Mouse (Mus musculus) yolk sac, embryonic 10.5 days (tissue): Measurements from ENCODE around the gene Gm27029.
"Not testable (repeated sequence)": the region's sequence is repeated elsewhere in the genome, so short reads cannot be mapped to it uniquely, and the experiment has no call there.

Experiments
- DNase-seq: peaks from one replicate; pipeline ENCODE4 v3.0.0-alpha.2; 2017; ENCODE audit warnings: low spot score

Gm27029 gene

DNA sequence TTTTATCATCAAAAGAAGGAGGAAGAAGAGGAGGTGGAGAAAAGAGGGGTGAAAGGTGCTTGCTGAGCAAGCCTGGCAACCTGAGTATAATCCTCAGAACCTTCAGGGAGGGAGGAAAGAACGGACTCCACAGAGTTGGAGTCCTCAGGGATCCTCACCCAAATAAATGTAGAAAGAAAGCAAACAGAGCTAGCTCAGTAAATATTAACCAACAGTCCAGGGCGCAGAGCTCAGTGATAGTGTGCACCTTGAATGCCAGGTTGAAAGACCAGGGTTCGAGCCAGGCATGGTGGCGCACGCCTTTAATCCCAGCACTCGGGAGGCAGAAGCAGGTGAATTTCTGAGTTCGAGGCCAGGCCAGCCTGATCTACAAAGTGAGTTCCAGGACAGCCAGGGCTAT, 31.0 kb upstream of the Gm27029 start:
- peak; percentile 54 for DNase-seq

DNA sequence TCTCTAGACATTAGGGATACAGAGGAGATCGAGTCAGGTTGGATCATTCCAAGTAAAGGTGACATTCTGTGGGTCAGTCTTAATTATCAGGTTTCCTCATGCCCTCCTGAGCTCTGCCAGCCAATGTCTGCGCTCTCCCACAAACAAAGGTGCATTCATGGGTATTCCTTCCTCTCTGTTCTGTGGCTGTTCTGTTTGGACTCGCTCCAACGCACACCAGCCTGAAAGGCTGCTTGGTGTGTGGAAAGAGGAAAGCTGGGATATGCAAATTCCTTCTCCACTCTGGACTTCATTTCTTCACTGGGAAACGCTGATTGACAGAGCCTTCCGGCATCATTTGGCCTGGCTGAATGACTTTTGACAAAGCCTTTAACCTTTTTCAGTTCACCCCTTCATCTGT, 30.1 kb upstream of the Gm27029 start:
- DNase-seq: no peak

DNA sequence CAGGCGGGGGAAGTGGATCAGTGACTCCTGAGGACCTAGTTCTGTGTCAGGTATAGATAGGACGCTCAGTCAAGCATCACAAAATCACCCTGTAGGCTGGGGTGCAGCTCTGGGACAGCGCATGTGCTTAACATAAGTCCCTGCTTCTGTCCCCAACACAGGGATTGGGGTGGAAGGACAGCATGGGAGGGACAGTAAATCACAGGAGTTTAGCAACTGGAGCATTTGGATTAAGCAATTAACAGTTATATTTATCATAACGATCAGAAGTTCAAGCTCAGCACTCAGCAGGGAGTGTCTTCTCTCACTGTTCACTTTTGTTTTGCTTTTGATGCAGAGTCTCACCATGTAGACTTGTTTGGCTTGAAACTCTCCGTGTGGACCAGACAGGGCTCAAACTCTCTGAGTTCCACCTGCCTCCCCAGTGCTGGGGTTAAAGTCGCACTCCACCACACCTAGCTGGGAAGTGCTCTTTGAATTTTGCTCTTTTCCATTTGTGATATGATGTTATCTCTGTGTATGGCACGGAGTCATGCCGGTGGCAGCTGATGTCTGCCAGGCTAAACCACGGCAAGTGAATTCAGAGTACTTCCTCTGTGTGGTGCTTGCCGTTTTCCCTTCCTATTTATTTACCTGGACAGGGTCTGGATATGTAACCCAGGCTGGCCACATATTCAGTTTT, 27.6 kb upstream of the Gm27029 start:
- no peak for DNase-seq

DNA sequence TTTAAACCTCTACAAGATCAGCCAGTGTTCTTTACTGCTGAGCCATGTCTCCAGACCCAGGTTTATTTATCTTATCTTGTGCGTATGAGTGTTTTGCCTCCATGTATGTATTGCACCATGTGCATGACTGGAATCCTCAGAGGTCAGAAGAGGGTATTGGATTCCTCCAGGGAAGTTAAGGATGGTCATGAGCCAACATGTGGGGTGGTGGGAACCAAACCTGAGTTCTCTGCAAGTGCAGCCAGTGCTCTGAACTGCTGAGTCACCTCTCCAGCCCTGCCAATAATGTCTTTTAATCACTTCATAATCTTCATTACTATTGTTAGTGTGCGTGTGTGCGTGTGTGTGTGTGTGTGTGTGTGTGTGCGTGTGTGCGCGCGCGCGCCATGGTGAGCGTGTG, 26.9 kb upstream of the Gm27029 start:
- no peak for DNase-seq

DNA sequence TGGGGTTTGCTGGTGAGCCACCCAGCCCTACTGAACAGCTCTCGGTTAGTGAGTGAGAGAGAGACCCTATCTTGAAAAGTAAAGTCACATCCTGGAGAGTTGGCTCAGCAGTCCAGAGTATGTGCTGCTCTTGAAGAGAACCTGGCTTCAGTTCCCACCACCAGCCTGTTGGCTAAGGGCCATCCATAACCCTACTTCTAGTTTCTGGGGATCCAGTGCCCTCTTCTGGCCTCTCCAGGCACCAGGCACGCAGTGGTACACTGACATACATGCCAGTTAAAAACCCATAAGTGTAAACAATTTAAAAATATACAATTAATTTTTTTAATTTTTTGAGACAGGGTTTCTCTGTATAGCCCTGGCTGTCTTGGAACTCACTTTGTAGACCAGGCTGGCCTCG, 25.8 kb upstream of the Gm27029 start:
- DNase-seq: no peak

DNA sequence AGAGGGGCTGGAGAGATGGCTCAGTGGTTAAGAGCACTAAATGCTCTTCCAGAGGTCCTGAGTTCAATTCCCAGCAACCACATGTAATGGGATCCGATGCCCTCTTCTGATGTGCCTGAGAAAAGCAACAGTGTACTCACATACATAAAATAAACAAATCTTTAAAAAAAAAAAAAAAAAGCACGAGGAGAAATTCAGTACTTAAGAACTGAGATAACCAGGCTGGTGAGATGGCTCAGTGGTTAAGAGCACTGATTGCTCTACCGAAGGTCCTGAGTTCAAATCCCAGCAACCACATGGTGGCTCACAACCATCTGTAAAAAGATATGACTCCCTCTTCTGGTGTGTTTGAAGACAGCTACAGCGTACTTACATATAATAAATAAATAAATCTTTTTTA, 25.0 kb upstream of the Gm27029 start:
- not testable (repeated sequence) for DNase-seq

DNA sequence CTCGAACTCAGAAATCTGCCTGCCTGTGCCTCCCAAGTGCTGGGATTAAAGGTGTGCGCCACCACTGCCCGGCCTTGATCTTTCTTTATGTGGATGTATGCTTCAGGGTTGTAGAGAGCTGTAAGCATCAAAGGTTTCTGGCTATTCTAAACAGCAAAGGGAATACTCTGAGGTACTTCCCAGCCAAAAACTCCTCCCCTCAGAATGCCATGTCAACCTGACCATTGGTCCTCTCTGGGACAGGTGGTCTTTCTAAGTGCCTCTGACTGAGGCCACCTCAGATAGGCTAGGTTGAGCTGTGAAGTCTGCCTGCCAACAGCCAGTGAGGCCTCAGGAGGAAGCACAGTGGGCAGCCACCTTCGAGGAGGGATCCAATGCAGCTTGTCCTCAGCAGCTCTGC, 24.3 kb upstream of the Gm27029 start:
- DNase-seq: no peak

DNA sequence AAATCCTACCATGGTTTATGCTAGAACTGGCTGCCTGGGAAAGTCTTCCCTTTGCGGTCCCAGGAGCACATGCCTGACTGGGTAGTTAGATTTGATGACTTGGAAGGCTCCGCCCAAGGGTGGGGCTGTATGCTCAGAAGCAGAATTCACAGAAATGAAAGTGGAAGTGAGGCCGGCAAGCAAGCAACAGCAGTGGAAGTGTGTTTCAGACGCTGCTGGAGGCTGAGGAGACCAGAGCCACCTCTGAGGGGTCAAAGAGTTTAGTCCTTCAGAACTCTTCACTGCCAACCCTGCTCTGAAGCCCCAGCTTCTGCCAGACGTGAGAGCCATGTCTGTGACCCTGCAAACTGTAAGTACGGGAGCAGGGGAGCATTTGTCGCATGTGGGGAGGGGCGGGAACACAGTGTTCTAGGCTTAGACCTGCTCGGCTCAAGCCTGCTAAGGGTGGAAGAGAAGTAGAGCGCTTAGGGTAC, 23.7 kb upstream of the Gm27029 start, which contains the start of gene Ifi35:
Ifi35 (plus strand) TSS at position 134 of the 473 bp plus-strand sequence.
- peak; percentile 83 for DNase-seq

DNA sequence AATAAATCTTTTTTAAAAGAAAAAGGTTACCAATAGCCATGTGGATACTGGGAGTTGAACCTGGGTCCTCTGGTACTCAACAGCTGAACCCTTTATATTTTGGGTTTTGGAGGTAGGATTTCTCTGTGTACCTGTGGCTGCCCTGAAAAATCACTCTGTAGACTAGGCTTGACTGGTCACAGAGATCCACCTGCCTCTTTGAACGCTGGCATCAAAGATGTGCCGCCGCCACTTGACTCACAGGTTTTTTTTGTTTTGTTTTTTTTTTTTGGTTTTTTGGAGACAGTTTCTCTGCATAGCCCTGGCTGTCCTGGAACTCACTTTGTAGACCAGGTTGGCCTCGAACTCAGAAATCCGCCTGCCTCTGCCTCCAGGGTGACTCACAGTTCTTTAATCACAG, 23.2 kb upstream of the Gm27029 start:
- no peak for DNase-seq

DNA sequence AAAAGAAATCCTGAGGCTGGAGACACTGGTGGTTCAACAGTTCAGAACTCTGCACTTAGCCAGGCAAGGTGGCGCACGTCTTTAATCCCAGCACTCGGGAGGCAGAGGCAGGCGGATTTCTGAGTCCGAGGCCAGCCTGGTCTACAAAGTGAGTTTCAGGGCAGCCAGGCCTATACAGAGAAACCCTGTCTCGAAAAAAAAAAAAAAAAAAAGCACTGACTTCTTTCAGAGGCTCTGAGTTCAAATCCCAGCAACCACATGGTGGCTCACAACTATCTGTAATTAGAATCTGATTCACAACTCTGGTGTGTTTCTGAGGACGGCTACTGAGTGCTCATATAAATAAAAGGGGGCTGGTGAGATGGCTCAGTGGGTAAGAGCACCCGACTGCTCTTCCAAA, 22.3 kb upstream of the Gm27029 start:
- not testable (repeated sequence) for DNase-seq

DNA sequence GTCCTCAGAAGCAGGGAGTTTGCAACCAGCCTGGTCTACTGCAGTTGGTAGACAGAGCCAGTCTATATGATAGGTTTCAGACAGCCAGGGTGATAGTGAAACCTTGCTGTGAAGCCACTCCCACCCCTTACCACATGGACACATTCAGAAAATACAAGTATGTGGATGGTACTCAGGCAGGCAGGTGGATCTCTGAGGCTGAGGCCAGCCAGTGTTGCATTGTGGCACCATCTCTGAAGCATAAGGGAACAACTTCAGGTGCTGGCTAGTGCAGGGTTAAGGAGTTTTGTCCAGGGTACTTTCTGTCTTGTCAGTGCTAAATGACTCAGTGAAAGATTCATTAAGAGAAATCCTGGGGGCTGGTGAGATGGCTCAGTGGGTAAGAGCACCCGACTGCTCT, 21.7 kb upstream of the Gm27029 start:
- no peak for DNase-seq

DNA sequence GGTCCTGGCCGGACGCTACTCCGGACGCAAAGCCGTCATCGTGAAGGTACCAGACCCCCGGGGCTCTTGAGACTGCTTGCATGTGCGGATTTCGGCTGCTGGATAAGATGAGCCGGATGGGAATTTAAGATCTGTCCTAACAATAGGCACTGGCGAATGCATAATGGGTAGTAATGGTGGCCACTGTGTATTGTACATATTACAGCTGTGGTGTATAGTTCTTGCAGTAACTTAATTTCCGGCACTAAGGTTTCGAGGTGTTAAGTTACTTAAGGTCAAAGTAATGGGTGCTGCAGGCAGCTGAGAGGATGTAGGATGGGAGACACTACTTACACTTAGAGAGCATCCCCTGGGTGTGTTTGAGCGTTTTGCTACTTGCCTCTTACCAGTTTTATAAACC, 18.2 kb upstream of the Gm27029 start:
- no peak for DNase-seq

DNA sequence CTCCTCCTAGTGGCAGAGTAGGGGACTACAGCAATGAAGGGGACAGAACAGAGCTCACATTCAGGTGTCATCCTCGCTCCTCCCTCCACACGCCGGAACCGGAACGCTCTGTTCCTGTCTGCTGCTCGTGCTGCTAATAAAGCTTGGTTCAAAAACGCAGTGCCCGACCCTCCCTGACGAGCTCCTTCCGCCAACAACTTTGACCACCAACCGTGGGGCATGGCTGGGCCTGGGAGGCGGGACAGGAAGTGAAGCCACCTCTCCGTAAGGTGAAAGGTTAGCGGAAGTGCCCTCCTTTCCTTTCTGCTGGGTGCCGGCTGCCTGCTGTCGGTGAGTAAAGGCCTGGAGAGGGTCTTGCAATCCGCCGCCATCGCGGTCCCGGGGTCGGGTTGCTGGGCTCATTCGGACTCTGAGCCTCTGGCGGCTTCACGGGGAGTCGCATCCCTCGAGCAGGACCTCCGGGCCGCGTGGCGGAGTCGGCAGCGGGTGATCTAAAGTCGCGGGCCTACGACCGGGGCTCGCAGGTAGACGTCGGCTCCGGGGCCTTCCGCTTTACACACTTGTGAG, 17.6 kb upstream of the Gm27029 start, which contains the start of gene Rpl27:
Rpl27 (plus strand) TSS at position 172 of the 567 bp plus-strand sequence.
- peak; percentile 100 for DNase-seq

DNA sequence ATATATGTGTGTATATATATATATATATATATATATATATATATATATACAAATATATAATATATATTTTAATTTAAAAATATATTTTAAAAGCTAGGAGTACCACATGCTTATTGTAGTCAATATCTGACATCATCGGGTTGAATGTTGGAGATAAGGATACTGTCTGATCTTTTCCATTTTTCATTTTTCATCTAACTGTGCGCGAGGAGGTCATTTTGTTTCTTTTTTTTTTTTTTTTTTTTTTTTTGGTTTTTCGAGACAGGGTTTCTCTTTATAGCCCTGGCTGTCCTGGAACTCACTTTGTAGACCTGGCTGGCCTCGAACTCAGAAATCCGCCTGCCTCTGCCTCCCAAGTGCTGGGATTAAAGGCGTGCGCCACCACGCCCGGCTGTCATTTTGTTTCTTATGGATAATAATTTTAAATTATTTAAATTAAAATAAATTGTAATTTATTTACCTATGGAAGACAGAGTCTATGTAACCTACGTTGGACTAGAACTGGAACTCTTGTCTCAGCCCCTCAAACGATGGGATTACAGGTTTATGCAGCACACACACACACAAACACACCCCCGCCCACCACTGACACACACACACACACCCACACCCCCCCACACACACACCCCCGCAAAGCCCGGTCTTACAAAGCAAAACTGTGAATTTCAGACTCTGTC, 17.0 kb upstream of the Gm27029 start:
- DNase-seq: not testable (repeated sequence)

DNA sequence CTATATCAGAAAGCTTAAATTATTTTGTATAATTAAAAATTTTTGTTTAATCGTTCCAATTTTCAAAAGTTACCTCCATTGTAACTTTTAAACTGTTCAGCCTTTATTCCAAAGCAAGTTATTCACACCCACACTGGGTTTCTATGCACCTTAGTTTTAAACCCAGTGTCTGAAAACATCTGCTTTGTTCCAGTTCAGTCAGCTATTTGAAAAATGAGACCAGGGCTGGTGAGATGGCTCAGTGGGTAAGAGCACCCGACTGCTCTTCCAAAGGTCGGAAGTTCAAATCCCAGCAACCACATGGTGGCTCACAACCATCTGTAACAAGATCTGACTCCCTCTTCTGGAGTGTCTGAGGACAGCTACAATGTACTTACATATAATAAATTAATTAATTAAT, 13.4 kb upstream of the Gm27029 start:
- not testable (repeated sequence) for DNase-seq

DNA sequence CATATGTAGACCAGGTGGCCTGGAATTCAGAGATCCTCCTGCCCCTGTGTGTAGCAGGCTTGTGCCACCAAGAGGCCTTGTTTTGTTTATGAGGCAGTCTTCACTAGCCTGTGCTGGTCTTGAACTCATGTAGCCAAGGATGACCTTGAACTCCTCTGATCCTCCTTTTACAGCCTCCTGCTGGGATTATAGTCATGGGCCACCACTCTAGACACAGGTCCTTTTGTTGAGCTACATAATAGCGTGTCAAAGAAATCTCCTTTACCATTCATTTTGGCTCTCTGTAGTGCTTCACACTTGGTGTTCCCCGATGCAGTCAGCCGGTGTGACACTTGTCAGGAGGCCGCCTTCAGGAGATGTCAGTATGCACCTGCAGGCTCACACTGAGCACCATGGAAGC, 12.3 kb upstream of the Gm27029 start:
- DNase-seq: no peak

DNA sequence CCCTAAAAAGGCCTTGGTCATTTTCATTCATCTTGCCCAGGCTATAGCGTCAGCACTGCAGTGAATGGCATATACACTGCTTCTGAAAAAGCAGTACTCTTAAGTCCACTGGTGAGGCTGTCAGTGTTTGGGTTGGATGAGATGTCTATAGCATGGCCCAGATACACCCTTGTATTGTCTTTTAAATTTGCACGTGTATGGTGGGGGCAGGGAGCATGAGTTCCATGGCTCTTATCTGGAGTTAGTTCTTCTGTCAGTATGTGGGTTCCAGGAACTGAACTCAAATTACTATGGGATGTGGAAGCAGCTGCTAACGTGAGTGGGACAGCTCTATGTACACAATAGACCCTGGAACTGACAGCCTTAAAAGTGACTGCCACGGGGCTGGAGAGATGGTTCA, 11.2 kb upstream of the Gm27029 start:
- DNase-seq: no peak

DNA sequence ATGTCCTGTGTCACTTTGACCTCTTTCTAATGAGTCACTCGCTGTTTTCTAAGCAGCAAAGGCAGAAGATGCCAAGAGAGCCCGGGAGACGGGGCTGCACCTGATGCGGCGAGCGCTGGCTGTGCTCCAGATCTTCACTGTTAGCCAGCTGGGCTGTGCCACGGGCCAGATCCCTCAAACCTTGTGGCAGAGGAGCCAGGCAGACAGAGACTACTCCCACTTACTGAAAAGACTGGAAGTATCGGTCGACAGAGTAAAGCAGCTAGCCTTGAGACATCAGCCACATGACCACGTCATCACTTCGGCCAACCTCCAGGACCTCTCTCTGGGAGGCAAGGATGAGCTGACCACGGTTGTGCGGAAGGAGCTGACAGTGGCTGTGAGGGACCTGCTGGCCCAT, 8.8 kb upstream of the Gm27029 start:
- DNase-seq: no peak

DNA sequence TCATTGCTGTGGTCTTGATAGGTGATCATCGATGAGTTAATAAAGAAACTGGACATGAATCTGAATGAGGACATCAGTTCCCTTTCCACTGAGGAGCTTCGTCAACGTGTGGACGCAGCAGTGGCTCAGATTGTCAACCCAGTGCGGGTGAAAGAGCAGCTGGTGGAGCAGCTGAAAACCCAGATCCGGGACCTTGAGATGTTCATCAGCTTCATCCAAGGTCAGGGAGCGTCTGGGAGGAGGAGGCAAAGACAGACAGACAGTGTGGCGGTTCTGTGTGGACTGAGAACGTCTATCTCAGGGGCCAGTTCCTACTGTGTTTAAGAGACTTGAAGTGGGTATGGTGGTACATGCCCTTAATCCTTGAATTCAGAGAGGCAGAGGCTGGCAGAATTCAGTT, 6.7 kb upstream of the Gm27029 start:
- no peak for DNase-seq

DNA sequence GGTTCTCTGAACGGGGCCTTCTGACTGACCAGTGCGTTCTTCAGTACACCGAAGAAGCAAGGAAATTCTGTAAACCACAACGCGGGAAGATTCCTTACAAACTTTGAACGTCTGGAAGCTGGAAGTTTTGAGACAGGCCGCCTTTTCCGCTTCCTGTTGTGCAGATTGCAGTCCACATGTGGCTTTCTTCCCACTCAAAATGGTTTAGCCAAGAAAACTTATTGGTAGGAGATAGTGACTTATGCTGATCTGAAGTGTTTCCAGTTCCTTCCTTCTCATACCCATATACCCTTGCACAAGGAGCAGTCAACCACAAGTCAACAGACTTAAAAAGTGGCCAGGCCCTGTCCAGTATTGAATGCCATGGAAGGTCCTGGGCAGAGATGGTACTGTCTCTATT, 1.6 kb upstream of the Gm27029 start:
- no peak for DNase-seq

DNA sequence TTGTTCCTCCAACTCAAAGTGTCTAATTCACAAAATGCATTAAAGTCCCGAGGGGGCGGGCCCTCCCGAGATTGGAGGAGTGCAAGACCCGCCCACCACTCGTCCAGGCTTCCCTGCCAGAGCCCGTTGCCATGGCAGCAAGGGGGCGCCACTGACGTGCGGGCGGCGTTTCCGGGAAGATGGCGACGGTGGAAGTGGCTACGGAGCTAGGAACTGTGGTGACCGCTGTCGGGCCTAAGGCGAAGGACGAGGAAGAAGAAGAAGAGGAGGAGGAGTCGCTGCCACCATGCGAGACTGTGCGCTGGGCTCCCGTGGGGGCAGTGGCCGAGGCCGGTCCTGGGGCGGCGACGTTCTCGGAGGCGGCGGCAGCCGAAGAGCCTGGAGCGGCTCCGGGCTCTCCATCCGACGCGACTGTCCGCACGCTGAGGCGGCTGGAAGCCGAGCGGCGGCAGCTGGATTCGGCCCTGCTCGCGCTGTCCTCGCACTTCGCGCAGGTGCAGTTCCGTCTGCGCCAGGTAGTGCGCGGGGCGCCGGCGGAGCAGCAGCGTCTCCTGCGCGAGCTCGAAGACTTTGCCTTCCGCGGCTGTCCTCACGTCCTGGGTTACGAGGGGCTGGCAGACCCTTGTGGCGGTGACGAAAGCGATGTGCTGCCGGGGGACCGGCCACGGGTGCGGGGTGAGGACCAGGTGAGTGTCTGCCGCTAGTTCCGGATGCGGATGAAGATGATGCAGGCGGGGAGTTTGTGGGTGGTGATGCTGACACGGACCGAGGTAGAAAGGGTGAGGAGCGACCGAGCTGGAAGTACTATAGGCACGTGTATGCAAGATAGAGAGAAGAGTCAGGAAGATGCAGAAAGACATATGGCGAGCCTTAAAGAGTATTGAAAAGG, 573 bp upstream of the Gm27029 start, which contains the start of the genes Rundc1 and Ptges3l:
Rundc1 (plus strand) TSS at position 161 of the 889 bp plus-strand sequence.
Ptges3l (minus strand) TSS at position 409 of the 889 bp plus-strand sequence.
- peak; percentile 95 for DNase-seq

DNA sequence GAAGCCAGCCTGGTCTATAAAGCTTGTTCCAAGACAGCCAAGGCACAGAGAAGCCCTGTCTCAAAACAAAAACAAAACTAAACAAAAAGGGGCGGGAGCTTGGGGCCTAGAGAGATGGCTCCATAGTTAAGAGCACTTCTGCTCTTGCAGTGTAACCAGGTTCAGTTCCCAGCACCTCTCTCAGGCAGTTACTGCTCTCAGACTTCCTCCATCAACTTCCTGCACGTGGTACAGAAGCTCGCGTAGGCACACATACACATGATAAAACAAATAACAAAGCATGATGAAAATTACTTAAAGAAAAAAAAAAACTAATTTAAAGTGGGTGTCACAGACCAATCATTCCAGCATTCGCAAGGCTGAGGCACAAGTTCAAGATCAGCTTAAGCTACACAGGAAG, 4.4 kb downstream of the Gm27029 start:
- no peak for DNase-seq
